8 mouse cellular contexts compared by ENCODE assay signal in genomic region chr11:88069246-88069570, GRCm38 (mm10). TPM values are rescaled to one million over a fixed set of nuclear protein-coding genes. Genes with fewer than 3 reads are reported as not detected.
DNase-seq lines count a peak whose midpoint lies in the region; ATAC-seq and TF ChIP-seq lines count a peak whose summit lies in the region.

No protein-coding gene starts in this region.

- no peaks in the 10 kb centered on the region; the same call in 1 of the 2 replicates for H3K36me3 ChIP-seq in neural tube, embryonic 11.5 days (ENCODE audit: control insufficient read depth, insufficient read depth, low read length)
- H3K36me3 ChIP-seq in limb, embryonic 15.5 days, result peaks cover 14% of the 10 kb centered on the region; the same call in 1 of the 2 replicates
- H3K36me3 ChIP-seq in stomach, postnatal 0 days (ENCODE audit: control insufficient read depth, insufficient read depth, low read length), result 0 out of 2 replicates have a peak, but pooled peaks cover 2% of the 10 kb centered on the region

- no peak for DNase-seq in cerebellum, adult 2 months
- DNase-seq in cerebellum, adult 18-20 months, result no peak
- DNase-seq in neural tube, embryonic 11.5 days (ENCODE audit: low spot score), result no peak
- DNase-seq in neural tube, embryonic 10.5 days (ENCODE audit: extremely low spot score, low spot score), result no peak
- no peak for DNase-seq in stomach, postnatal 0 days (ENCODE audit: low spot score)
- no peak for DNase-seq in spleen, postnatal 10 days (ENCODE audit: low spot score in 2 of 2)

- no peaks in the 10 kb centered on the region for H3K9me3 ChIP-seq in neural tube, embryonic 11.5 days (ENCODE audit: control insufficient read depth, low read length)
- H3K9me3 ChIP-seq in limb, embryonic 15.5 days, result no peaks in the 10 kb centered on the region
- H3K9me3 ChIP-seq in stomach, postnatal 0 days (ENCODE audit: control insufficient read depth, low read length), result no peaks in the 10 kb centered on the region

- no peak overlapping the region; the same call in 1 of the 2 replicates for H3K27ac ChIP-seq in cerebellum, adult 2 months (ENCODE audit: insufficient read depth, low read length)
- H3K27ac ChIP-seq in neural tube, embryonic 11.5 days (ENCODE audit: low read depth, low read length), result peak overlapping the region; percentile 99
- peak overlapping the region; percentile 98 for H3K27ac ChIP-seq in limb, embryonic 15.5 days
- H3K27ac ChIP-seq in stomach, postnatal 0 days (replicated peaks), result peak overlapping the region; percentile 98

- no peak for ATAC-seq in neural tube, embryonic 11.5 days (ENCODE audit: insufficient read depth, low FRiP score, low TSS enrichment)
- no peak for ATAC-seq in limb, embryonic 15.5 days (ENCODE audit: insufficient number of reproducible peaks, low FRiP score, low TSS enrichment, low read depth)
- no peak for ATAC-seq in stomach, postnatal 0 days (ENCODE audit: low FRiP score, low TSS enrichment)
- ATAC-seq in megakaryocyte-erythroid progenitor cell, adult 5-6 weeks (replicated peaks; ENCODE audit: low FRiP score, low TSS enrichment, poor library complexity, severe bottlenecking), result no peak

- H3K4me1 ChIP-seq in cerebellum, adult 2 months (ENCODE audit: control insufficient read depth, insufficient read depth, low read length), result peaks cover 11% of the 10 kb centered on the region
- peaks cover 26% of the 10 kb centered on the region for H3K4me1 ChIP-seq in neural tube, embryonic 11.5 days (ENCODE audit: control insufficient read depth, insufficient read depth, low read length)
- H3K4me1 ChIP-seq in limb, embryonic 15.5 days, result peaks cover 37% of the 10 kb centered on the region
- 0 out of 2 replicates have a peak, but pooled peaks cover 2% of the 10 kb centered on the region for H3K4me1 ChIP-seq in stomach, postnatal 0 days (replicated peaks; ENCODE audit: control insufficient read depth, insufficient read depth)

- TF ChIP-seq POLR2A in cerebellum, adult 2 months (IDR thresholded peaks at IDR 0.05; ENCODE audit: borderline replicate concordance, insufficient read depth, low read length), result no peak

- H3K4me2 ChIP-seq in neural tube, embryonic 11.5 days (ENCODE audit: low read depth), result peak overlapping the region; percentile 80
- peak overlapping the region; percentile 63 for H3K4me2 ChIP-seq in limb, embryonic 15.5 days
- H3K4me2 ChIP-seq in stomach, postnatal 0 days (replicated peaks; ENCODE audit: low read depth), result peak overlapping the region; percentile 83

- 1% methylated on average over 12 of the region's 12 CpGs for WGBS in cerebellum, adult 2 months
- 0% methylated on average over 12 of the region's 12 CpGs for WGBS in neural tube, embryonic 11.5 days
- 1% methylated on average over 12 of the region's 12 CpGs for WGBS in limb, embryonic 15.5 days
- under 1% methylated on average over 12 of the region's 12 CpGs for WGBS in stomach, postnatal 0 days

- no peaks in the 10 kb centered on the region for H3K27me3 ChIP-seq in cerebellum, adult 2 months (ENCODE audit: control insufficient read depth, insufficient read depth, low read length)
- H3K27me3 ChIP-seq in neural tube, embryonic 11.5 days (ENCODE audit: control insufficient read depth, insufficient read depth, low read length), result no peaks in the 10 kb centered on the region
- no peaks in the 10 kb centered on the region for H3K27me3 ChIP-seq in limb, embryonic 15.5 days
- H3K27me3 ChIP-seq in stomach, postnatal 0 days (ENCODE audit: control insufficient read depth, insufficient read depth, low read length), result no peaks in the 10 kb centered on the region

- no peak for TF ChIP-seq CTCF in cerebellum, adult 2 months (IDR thresholded peaks at IDR 0.05; ENCODE audit: borderline replicate concordance, insufficient read depth, low read depth, low read length)
- TF ChIP-seq CTCF in stomach, postnatal 0 days (IDR thresholded peaks at IDR 0.05; ENCODE audit: low read depth), result no peak

- peak overlapping the region; percentile 99 for H3K9ac ChIP-seq in neural tube, embryonic 11.5 days (ENCODE audit: low read length)
- H3K9ac ChIP-seq in limb, embryonic 15.5 days, result peak overlapping the region; percentile 92
- H3K9ac ChIP-seq in stomach, postnatal 0 days (ENCODE audit: low read length), result peak overlapping the region; percentile 96

- TF ChIP-seq EP300 in stomach, postnatal 0 days (optimal IDR thresholded peaks at IDR 0.05), result no peak

- H3K4me3 ChIP-seq in cerebellum, adult 2 months (replicated peaks; ENCODE audit: insufficient read depth, low read depth, low read length), result peak overlapping the region; percentile 100
- H3K4me3 ChIP-seq in neural tube, embryonic 11.5 days (ENCODE audit: low read depth, low read length), result peak overlapping the region; percentile 96
- peak overlapping the region; percentile 72 for H3K4me3 ChIP-seq in limb, embryonic 15.5 days
- H3K4me3 ChIP-seq in stomach, postnatal 0 days (ENCODE audit: low read depth, low read length), result peak overlapping the region; percentile 92

RNA-seq across cellular contexts. Expression of gene Vezf1, which starts 1.1 kb away (rescaled TPM):
- 29.6 and 30.2 TPM in 2 replicates for polyA plus RNA-seq in cerebellum, adult 2 months (2012; rRNA removed)
- polyA plus RNA-seq in neural tube, embryonic 11.5 days (2014; fragmentation: Nextera tagmentation; extraction: Ambion mirVana), result 76.2 and 78.4 TPM in 2 replicates
- polyA plus RNA-seq in limb, embryonic 15.5 days (2015; fragmentation: Nextera tagmentation; extraction: Ambion mirVana), result 31.9 and 35.6 TPM in 2 replicates
- polyA plus RNA-seq in stomach, postnatal 0 days (2015; fragmentation: Nextera tagmentation; extraction: Ambion mirVana), result 15.9 and 18.1 TPM in 2 replicates
- total RNA-seq in megakaryocyte-erythroid progenitor cell, adult 5-6 weeks (2014; fragmentation: Nextera tagmentation), result 30.9 and 35.9 TPM in 2 replicates
- 14.2 and 24.7 TPM in 2 replicates for total RNA-seq in megakaryocyte-erythroid progenitor cell, adult 5-6 weeks (2017)

RNA-seq across cellular contexts. Expression of gene Srsf1, which starts 22.0 kb away (rescaled TPM):
- 350 and 367 TPM in 2 replicates for polyA plus RNA-seq in cerebellum, adult 2 months (2012; rRNA removed)
- 488 and 497 TPM in 2 replicates for polyA plus RNA-seq in neural tube, embryonic 11.5 days (2014; fragmentation: Nextera tagmentation; extraction: Ambion mirVana)
- 208 and 244 TPM in 2 replicates for polyA plus RNA-seq in limb, embryonic 15.5 days (2015; fragmentation: Nextera tagmentation; extraction: Ambion mirVana)
- 88.1 and 97.5 TPM in 2 replicates for polyA plus RNA-seq in stomach, postnatal 0 days (2015; fragmentation: Nextera tagmentation; extraction: Ambion mirVana)
- 304 and 315 TPM in 2 replicates for total RNA-seq in megakaryocyte-erythroid progenitor cell, adult 5-6 weeks (2014; fragmentation: Nextera tagmentation)
- total RNA-seq in megakaryocyte-erythroid progenitor cell, adult 5-6 weeks (2017), result 750 and 793 TPM in 2 replicates

RNA-seq across cellular contexts. Expression of gene Cuedc1, which starts 28.6 kb away (rescaled TPM):
- polyA plus RNA-seq in cerebellum, adult 2 months (2012; rRNA removed), result 41.6 and 42.0 TPM in 2 replicates
- polyA plus RNA-seq in neural tube, embryonic 11.5 days (2014; fragmentation: Nextera tagmentation; extraction: Ambion mirVana), result 18.2 and 21.3 TPM in 2 replicates
- polyA plus RNA-seq in limb, embryonic 15.5 days (2015; fragmentation: Nextera tagmentation; extraction: Ambion mirVana), result 28.1 and 32.1 TPM in 2 replicates
- 12.8 and 13.7 TPM in 2 replicates for polyA plus RNA-seq in stomach, postnatal 0 days (2015; fragmentation: Nextera tagmentation; extraction: Ambion mirVana)
- 1.7 and 2.3 TPM in 2 replicates for total RNA-seq in megakaryocyte-erythroid progenitor cell, adult 5-6 weeks (2014; fragmentation: Nextera tagmentation)
- 0.19 and 2.8 TPM in 2 replicates for total RNA-seq in megakaryocyte-erythroid progenitor cell, adult 5-6 weeks (2017)
